In genomic region chr7:30859290-30859634, GRCm38 (mm10) we compare ENCODE assay signal across 8 mouse cellular contexts. TPM values are rescaled to one million over a fixed set of nuclear protein-coding genes. Genes with fewer than 3 reads are reported as not detected.
DNase-seq lines count a peak whose midpoint lies in the region; ATAC-seq and TF ChIP-seq lines count a peak whose summit lies in the region.

No protein-coding gene starts in this region.

- H3K9ac ChIP-seq in forebrain, postnatal 0 days = no peak overlapping the region

- no peaks in the 10 kb centered on the region for H3K9me3 ChIP-seq in forebrain, postnatal 0 days (ENCODE audit: low read length)

- H3K27me3 ChIP-seq in forebrain, postnatal 0 days (ENCODE audit: insufficient read depth, low read length) = no peaks in the 10 kb centered on the region

- H3K4me1 ChIP-seq in forebrain, postnatal 0 days (ENCODE audit: insufficient read depth) = no peaks in the 10 kb centered on the region

- DNase-seq in NIH3T3 (ENCODE audit: low read depth) = peak; percentile 81
- DNase-seq in c-Kit-positive CD71-positive TER-119-positive erythroid progenitor cells, embryonic 14.5 days (ENCODE audit: low spot score) = peak; percentile 29
- DNase-seq in forebrain, postnatal 0 days = peak; percentile 79
- DNase-seq in induced T-regulatory cell, adult 2 months (ENCODE audit: low read depth) = peak; percentile 85
- peak; percentile 34 to 49 for DNase-seq in left cerebral cortex, adult 8-10 months (ENCODE audit: low spot score in 2 of 2)
- DNase-seq in right cerebral cortex, postnatal 36 days (ENCODE audit: low spot score in 2 of 2) = peak; percentile 49 to 52
- peak; percentile 45 for DNase-seq in yolk sac, embryonic 10.5 days (ENCODE audit: low spot score)

- no peak overlapping the region for H3K27ac ChIP-seq in forebrain, postnatal 0 days (ENCODE audit: low read depth, low read length)

- peak; percentile 80 for TF ChIP-seq CTCF in forebrain, postnatal 0 days (IDR thresholded peaks at IDR 0.05; ENCODE audit: low read depth)

- no peaks in the 10 kb centered on the region for H3K36me3 ChIP-seq in forebrain, postnatal 0 days (ENCODE audit: insufficient read depth)

- peak; percentile 59 for ATAC-seq in forebrain, postnatal 0 days
- ATAC-seq in megakaryocyte-erythroid progenitor cell, adult 5-6 weeks (replicated peaks; ENCODE audit: low FRiP score, low TSS enrichment, poor library complexity, severe bottlenecking) = peak; percentile 71

- H3K4me2 ChIP-seq in forebrain, postnatal 0 days (ENCODE audit: low read depth) = 0 out of 2 replicates have a peak overlapping the region, but pooled peaks have one; percentile 44

- H3K4me3 ChIP-seq in forebrain, postnatal 0 days (ENCODE audit: low read depth, low read length) = no peak overlapping the region

RNA-seq across cellular contexts. Expression of gene Ffar1, which starts 2.1 kb away (rescaled TPM):
- 0.08 TPM in 1 of 2 replicates, not detected in the other for total RNA-seq in forebrain, postnatal 0 days (2014; rRNA removed)
- not detected in 2 replicates for polyA plus RNA-seq in forebrain, postnatal 0 days (2015; fragmentation: Nextera tagmentation; extraction: Ambion mirVana)
- not detected for total RNA-seq in left cerebral cortex, adult 8-10 months (2022)
- 0.24 TPM in 1 of 2 replicates, not detected in the other for total RNA-seq in megakaryocyte-erythroid progenitor cell, adult 5-6 weeks (2014; fragmentation: Nextera tagmentation)
- total RNA-seq in megakaryocyte-erythroid progenitor cell, adult 5-6 weeks (2017) = not detected in 2 replicates

RNA-seq across cellular contexts. Expression of gene Ffar3, which starts 3.3 kb away (rescaled TPM):
- not detected in 2 replicates for total RNA-seq in forebrain, postnatal 0 days (2014; rRNA removed)
- polyA plus RNA-seq in forebrain, postnatal 0 days (2015; fragmentation: Nextera tagmentation; extraction: Ambion mirVana) = 0.09 TPM in 1 of 2 replicates, not detected in the other
- total RNA-seq in left cerebral cortex, adult 8-10 months (2022) = not detected
- not detected in 2 replicates for total RNA-seq in megakaryocyte-erythroid progenitor cell, adult 5-6 weeks (2014; fragmentation: Nextera tagmentation)
- total RNA-seq in megakaryocyte-erythroid progenitor cell, adult 5-6 weeks (2017) = not detected in 2 replicates

RNA-seq across cellular contexts. Expression of gene Cd22, which starts 20.9 kb away (rescaled TPM):
- total RNA-seq in forebrain, postnatal 0 days (2014; rRNA removed) = not detected in 2 replicates
- 0.10 TPM in 1 of 2 replicates, not detected in the other for polyA plus RNA-seq in forebrain, postnatal 0 days (2015; fragmentation: Nextera tagmentation; extraction: Ambion mirVana)
- total RNA-seq in left cerebral cortex, adult 8-10 months (2022) = 1 to 10 TPM in 1 of 4 experiments, under 1 TPM in 2, not detected in 1; 0.24 to 1.8 (median 0.37) TPM
- 4.0 and 8.6 TPM in 2 replicates for total RNA-seq in megakaryocyte-erythroid progenitor cell, adult 5-6 weeks (2014; fragmentation: Nextera tagmentation)
- total RNA-seq in megakaryocyte-erythroid progenitor cell, adult 5-6 weeks (2017) = 0.27 TPM in 1 of 2 replicates, not detected in the other

RNA-seq across cellular contexts. Expression of gene Ffar2, which starts 35.7 kb away (rescaled TPM):
- total RNA-seq in forebrain, postnatal 0 days (2014; rRNA removed) = not detected in 2 replicates
- 0.07 TPM in 1 of 2 replicates, not detected in the other for polyA plus RNA-seq in forebrain, postnatal 0 days (2015; fragmentation: Nextera tagmentation; extraction: Ambion mirVana)
- total RNA-seq in left cerebral cortex, adult 8-10 months (2022) = not detected
- 0.20 and 1.1 TPM in 2 replicates for total RNA-seq in megakaryocyte-erythroid progenitor cell, adult 5-6 weeks (2014; fragmentation: Nextera tagmentation)
- 1.7 and 12.6 TPM in 2 replicates for total RNA-seq in megakaryocyte-erythroid progenitor cell, adult 5-6 weeks (2017)

RNA-seq across cellular contexts. Expression of gene Mag, which starts 55.4 kb away (rescaled TPM):
- total RNA-seq in forebrain, postnatal 0 days (2014; rRNA removed) = 2.5 and 2.9 TPM in 2 replicates
- polyA plus RNA-seq in forebrain, postnatal 0 days (2015; fragmentation: Nextera tagmentation; extraction: Ambion mirVana) = 2.7 and 3.6 TPM in 2 replicates
- total RNA-seq in left cerebral cortex, adult 8-10 months (2022) = 100 to 1,000 TPM; 200 to 254 (median 210) TPM
- 0.83 TPM in 1 of 2 replicates, not detected in the other for total RNA-seq in megakaryocyte-erythroid progenitor cell, adult 5-6 weeks (2014; fragmentation: Nextera tagmentation)
- total RNA-seq in megakaryocyte-erythroid progenitor cell, adult 5-6 weeks (2017) = not detected in 2 replicates

Comparison
In these comparisons a context has a peak if more than half of its experiments do, and no peak if none do; other contexts are left out.
1. DNase-seq: peak in every context shown above with its lines; median percentile 85 in induced T-regulatory cell, adult 2 months; 81 in NIH3T3; 79 in forebrain, postnatal 0 days; 50 in right cerebral cortex, postnatal 36 days; 45 in yolk sac, embryonic 10.5 days; 42 in left cerebral cortex, adult 8-10 months; 29 in c-Kit-positive CD71-positive TER-119-positive erythroid progenitor cells, embryonic 14.5 days.